Mouse (Mus musculus): ENCODE data around the gene Fgf4. TPM values are rescaled to one million over a fixed set of nuclear protein-coding genes. Genes with fewer than 3 reads are reported as not detected.

Gene Fgf4
- total and polyA plus RNA-seq, 3 experiments = not detected

- Histone ChIP-seq H3K27me3 (replicated peaks) (peaks cover 91% of the 10 kb centered on the region), H3K9me3 (replicated peaks; ENCODE audit: low read length) (no peaks in the 10 kb centered on the region), H3K9ac (ENCODE audit: insufficient read depth, low read depth) (no peak within 1 kb of the TSS)
Observed at GRCm38 (mm10) chr7:144896294-144897218, 49.4 kb downstream of the Fgf4 start, which contains the start of gene Fgf15. Gene Fgf15 (plus strand): TSS chr7:144896531.

GRCm38 (mm10) chr7:144898506-144898905 lies 51.3 kb downstream of the Fgf4 start:
- TF ChIP-seq IRF4 (IDR thresholded peaks at IDR 0.05; ENCODE audit: low read depth, low read length) = no peak
- no peak for TF ChIP-seq MYC (IDR thresholded peaks at IDR 0.05; ENCODE audit: low read depth, low read length)
- no peak for TF ChIP-seq USF2 (conservative IDR thresholded peaks at IDR 0.05; ENCODE audit: low read depth, low read length)
- TF ChIP-seq KAT2A (IDR thresholded peaks at IDR 0.05; ENCODE audit: insufficient replicate concordance, low read length) = no peak
- TF ChIP-seq E2F4 (IDR thresholded peaks at IDR 0.05; ENCODE audit: insufficient replicate concordance, low read depth, low read length) = no peak
- TF ChIP-seq SIN3A (IDR thresholded peaks at IDR 0.05; ENCODE audit: low read length) = no peak
- no peak for TF ChIP-seq ZMIZ1 (IDR thresholded peaks at IDR 0.05; ENCODE audit: low read depth, low read length)
- no peak for TF ChIP-seq NELFE (IDR thresholded peaks at IDR 0.05; ENCODE audit: low read depth, low read length)
- no peak for TF ChIP-seq TBP (conservative IDR thresholded peaks at IDR 0.05; ENCODE audit: low read depth, low read length)
- no peak for TF ChIP-seq POLR2AphosphoS2 (IDR thresholded peaks at IDR 0.05; ENCODE audit: low read depth, low read length)
- no peak for TF ChIP-seq GABPA (IDR thresholded peaks at IDR 0.05; ENCODE audit: insufficient replicate concordance, low read depth, low read length)
- TF ChIP-seq SMC3 (IDR thresholded peaks at IDR 0.05; ENCODE audit: low read depth, low read length) = no peak
- TF ChIP-seq UBTF (IDR thresholded peaks at IDR 0.05; ENCODE audit: low read depth, low read length) = no peak
- no peak for TF ChIP-seq MXI1 (IDR thresholded peaks at IDR 0.05; ENCODE audit: low read depth, low read length)
- no peak for TF ChIP-seq EP300 (IDR thresholded peaks at IDR 0.05; ENCODE audit: low read length)
- no peak for TF ChIP-seq CHD1 (IDR thresholded peaks at IDR 0.05; ENCODE audit: low read depth, low read length)
- no peak for TF ChIP-seq MEF2A (IDR thresholded peaks at IDR 0.05; ENCODE audit: borderline replicate concordance, low read depth, low read length)
- no peak overlapping the region for H3K4me2 ChIP-seq (ENCODE audit: insufficient read depth, low read depth, poor library complexity, severe bottlenecking)
- peaks cover 91% of the 10 kb centered on the region for H3K27me3 ChIP-seq (replicated peaks)
- no peak overlapping the region for H3K27ac ChIP-seq (ENCODE audit: insufficient read depth, low read depth)
- dilution Hi-C loops (cut with MboI; ENCODE audit: extremely low pct_ligation_motif_present, extremely low pct_unique_long_range_greater_than_20kb, low sequenced_read_pairs) = no loop called here
- no peaks in the 10 kb centered on the region for H3K9me3 ChIP-seq (replicated peaks; ENCODE audit: low read length)
- H3K36me3 ChIP-seq (replicated peaks in 1 of 2; ENCODE audit: control insufficient read depth in 1 of 2, insufficient read depth in 1 of 2, low read length in 1 of 2) = no peaks in the 10 kb centered on the region
- no peak for DNase-seq (ENCODE audit: extremely low read depth)
- in situ Hi-C loops (cut with MboI; ENCODE audit: low pct_ligation_motif_present, low pct_unique_long_range_greater_than_20kb, low sequenced_read_pairs) = loop anchor here (5.0 to 10.0 kb wide), 3 partner anchors 54 to 314 kb away; partner anchors contain the start of genes Fadd and Fgf4
- 0 out of 4 replicates have a peak, but pooled peaks cover 2 to 5% of the 10 kb centered on the region in 2 experiments for H3K4me1 ChIP-seq (ENCODE audit: control insufficient read depth in 1 of 2, insufficient read depth in 2 of 2)
- no peak overlapping the region for H3K4me3 ChIP-seq (replicated peaks in 1 of 3; ENCODE audit: low read depth in 2 of 3, low read length in 2 of 3, poor library complexity in 1 of 3)
- no peaks in the 10 kb centered on the region for H3K79me2 ChIP-seq (replicated peaks; ENCODE audit: control insufficient read depth, extremely low read depth, insufficient read depth, poor library complexity, severe bottlenecking)
- H3K9ac ChIP-seq (ENCODE audit: insufficient read depth, low read depth) = no peak overlapping the region

More at GRCm38 (mm10) chr7:144896294-144897218, 49.4 kb downstream of the Fgf4 start, which contains the start of gene Fgf15:
- 0 out of 4 replicates have a peak, but pooled peaks cover 2 to 5% of the 10 kb centered on the region in 2 experiments for H3K4me1 ChIP-seq (ENCODE audit: control insufficient read depth in 1 of 2, insufficient read depth in 2 of 2)
- TF ChIP-seq JUN (IDR thresholded peaks at IDR 0.05; ENCODE audit: insufficient read depth, low read depth, low read length) (no peak), ZC3H11A (IDR thresholded peaks at IDR 0.05; ENCODE audit: low read depth, low read length) (no peak), RCOR1 (conservative IDR thresholded peaks at IDR 0.05; ENCODE audit: low read depth, low read length) (no peak), HCFC1 (IDR thresholded peaks at IDR 0.05; ENCODE audit: low read depth, low read length) (no peak), NRF1 (IDR thresholded peaks at IDR 0.05; ENCODE audit: low read depth, low read length) (no peak), JUND (conservative IDR thresholded peaks at IDR 0.05; ENCODE audit: low read depth, low read length) (no peak), MAX (IDR thresholded peaks at IDR 0.05; ENCODE audit: low read length) (no peak), GABPA (IDR thresholded peaks at IDR 0.05; ENCODE audit: insufficient replicate concordance, low read depth, low read length) (no peak), CTCF (conservative IDR thresholded peaks at IDR 0.05 in 1 of 2, IDR thresholded peaks at IDR 0.05 in 1 of 2; ENCODE audit: low read depth in 2 of 2, low read length in 2 of 2) (no peak), UBTF (IDR thresholded peaks at IDR 0.05; ENCODE audit: low read depth, low read length) (no peak)
- H3K79me2 ChIP-seq (replicated peaks; ENCODE audit: control insufficient read depth, extremely low read depth, insufficient read depth, poor library complexity, severe bottlenecking) = no peaks in the 10 kb centered on the region
- DNase-seq (ENCODE audit: extremely low read depth) = no peak
- H3K27ac ChIP-seq (ENCODE audit: insufficient read depth, low read depth) = no peak within 1 kb of the TSS
- dilution Hi-C loops (cut with MboI; ENCODE audit: extremely low pct_ligation_motif_present, extremely low pct_unique_long_range_greater_than_20kb, low sequenced_read_pairs) (no loop called here), in situ Hi-C loops (cut with MboI; ENCODE audit: low pct_ligation_motif_present, low pct_unique_long_range_greater_than_20kb, low sequenced_read_pairs) (loop anchor here (5.0 to 10.0 kb wide), 3 partner anchors 52 to 312 kb away; partner anchors contain the start of genes Fadd and Fgf4)
- no peaks in the 10 kb centered on the region for H3K36me3 ChIP-seq (replicated peaks in 1 of 2; ENCODE audit: control insufficient read depth in 1 of 2, insufficient read depth in 1 of 2, low read length in 1 of 2)
- peak within 1 kb of the TSS; percentile 48 for H3K4me2 ChIP-seq (ENCODE audit: insufficient read depth, low read depth, poor library complexity, severe bottlenecking)
- H3K4me3 ChIP-seq (replicated peaks in 1 of 3; ENCODE audit: low read depth in 2 of 3, low read length in 2 of 3, poor library complexity in 1 of 3) = no peak within 1 kb of the TSS
